Mouse (Mus musculus): Measurements from ENCODE around the gene Klhl41.
"Not testable (repeated sequence)": the region's sequence is repeated elsewhere in the genome, so short reads cannot be mapped to it uniquely, and the experiment has no call there.

Klhl41 gene

DNA sequence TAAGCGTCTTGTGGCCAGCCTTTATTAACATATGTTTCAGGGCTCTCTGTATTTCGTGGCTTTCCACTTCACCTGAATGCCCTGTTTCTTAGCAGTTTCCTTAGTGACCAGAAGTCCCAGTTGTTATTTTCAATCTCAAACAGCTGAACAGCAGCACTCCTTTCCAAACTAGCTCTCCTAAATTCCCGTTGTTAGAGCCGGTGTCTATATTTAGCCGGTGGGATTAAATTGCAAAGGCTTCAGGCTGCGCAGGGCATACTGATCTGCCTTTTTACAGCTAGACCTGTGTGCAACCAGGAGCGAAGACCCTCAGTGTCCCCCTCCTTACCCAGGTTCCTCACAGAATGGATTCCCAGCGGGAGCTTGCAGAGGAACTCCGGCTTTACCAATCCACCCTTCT is at the start of gene Klhl41:
Gene Klhl41, plus strand, starts transcription at position 268 of the 400 bp plus-strand sequence.
- DNase-seq (ENCODE audit: low spot score), result no peak

DNA sequence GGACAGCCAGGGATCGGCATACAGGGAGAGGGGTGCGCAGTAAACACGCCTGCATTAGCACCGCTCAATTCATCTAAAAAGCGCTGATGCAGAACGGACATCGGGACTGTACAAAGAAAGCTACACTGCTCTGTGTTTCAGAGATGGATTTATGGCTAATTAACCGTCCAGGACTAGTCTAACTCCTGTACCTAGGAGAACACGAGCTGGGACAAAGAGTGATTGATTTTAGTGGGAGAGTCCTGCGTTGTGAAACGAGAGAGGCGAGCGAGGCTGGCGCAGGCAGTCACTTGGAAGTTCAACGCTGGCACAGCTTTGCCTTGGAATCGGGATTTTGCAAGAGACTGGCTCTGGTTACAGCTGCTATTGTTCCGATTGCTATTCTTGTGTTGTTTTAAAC is 40.7 kb upstream of the Klhl41 start:
- peak; percentile 12 for DNase-seq (ENCODE audit: low spot score)

DNA sequence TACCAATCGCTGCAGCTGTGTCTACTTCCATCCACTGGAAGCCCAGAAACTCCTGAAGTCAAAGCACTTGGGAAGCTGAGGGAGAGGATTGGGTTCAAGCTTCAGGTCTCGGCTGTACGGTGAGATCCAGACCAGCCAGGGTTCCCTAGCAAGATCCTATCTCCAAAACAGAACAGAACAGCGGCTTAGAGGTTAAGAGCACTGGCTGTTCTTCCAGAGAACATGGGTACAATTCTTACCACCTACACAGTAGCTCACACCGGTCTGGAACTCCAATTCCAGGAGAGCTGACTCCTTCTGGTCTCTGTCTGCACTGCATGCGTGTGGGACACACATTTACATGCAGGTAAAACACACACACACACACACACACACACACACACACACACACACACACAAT is 40.0 kb upstream of the Klhl41 start:
- DNase-seq (ENCODE audit: low spot score), result no peak

DNA sequence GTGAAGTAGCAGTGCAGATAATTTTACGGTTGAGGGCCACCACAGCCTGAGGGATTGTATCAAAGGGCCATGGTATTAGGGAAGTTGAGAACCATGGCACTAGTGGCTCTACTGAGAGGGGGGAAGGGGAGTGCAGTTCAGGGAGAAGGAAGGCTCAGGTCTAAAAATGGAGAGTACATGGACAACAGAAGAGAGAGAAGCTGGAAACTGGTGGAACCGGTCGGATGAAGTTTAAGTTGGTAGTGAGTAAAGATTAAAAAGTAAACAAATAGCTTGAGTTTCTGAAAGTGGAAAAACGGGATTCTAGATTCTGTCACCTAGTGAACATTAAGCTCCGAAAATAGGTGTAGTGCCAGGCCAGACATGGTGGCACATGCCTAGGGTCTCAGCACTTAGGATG is 39.1 kb upstream of the Klhl41 start:
- peak; percentile 78 for DNase-seq (ENCODE audit: low spot score)

DNA sequence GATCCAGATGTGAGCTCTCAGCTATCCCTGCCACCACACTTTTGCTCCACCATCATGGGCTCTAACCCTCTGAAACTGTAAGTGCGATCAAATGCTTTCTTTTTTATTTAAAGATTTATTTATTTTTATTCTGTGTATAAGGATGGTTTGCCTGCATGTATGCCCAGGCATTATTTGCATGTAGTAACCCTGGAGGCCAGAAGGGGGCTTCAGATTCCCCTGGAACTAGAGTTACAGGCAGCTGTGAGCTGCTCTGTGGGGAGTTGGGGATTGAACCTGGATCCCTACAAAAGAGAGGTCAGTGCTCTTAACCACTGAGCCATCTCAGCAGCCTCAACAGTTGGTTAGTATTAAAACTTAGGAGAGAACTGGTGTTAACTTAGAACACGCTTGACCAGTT is 38.5 kb upstream of the Klhl41 start:
- DNase-seq (ENCODE audit: low spot score), result no peak

DNA sequence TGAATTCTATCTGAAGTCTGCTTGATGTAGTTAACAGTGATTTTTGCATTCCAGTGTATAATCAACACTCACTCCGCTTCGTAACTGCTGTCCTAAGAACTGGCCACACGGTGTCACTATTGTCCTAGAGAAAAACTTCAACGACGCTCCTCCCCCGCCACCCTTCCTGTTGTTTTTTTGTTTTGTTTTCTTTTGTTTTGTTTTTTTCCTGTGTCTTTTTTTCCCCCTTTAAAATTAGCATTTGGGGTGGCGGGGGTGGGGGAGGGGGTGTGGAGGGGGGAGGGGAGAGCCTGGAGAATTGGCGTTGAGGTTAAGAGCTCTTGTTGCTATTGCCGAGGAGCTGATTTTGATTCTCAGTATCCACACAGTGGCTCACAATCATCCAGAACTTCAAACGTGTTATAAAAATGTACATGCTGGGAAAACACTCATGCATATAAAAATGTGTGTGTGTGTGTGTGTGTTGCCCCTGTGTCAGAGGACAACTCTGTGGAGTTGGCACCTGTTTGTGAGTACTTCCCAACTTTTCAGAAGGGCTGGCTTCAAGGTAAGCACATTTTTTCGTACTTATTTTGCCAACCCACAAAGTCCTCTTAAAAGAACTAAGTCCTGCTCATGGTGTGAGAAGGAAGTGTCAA is 34.7 kb upstream of the Klhl41 start:
- peak; percentile 49 for DNase-seq (ENCODE audit: low spot score)

DNA sequence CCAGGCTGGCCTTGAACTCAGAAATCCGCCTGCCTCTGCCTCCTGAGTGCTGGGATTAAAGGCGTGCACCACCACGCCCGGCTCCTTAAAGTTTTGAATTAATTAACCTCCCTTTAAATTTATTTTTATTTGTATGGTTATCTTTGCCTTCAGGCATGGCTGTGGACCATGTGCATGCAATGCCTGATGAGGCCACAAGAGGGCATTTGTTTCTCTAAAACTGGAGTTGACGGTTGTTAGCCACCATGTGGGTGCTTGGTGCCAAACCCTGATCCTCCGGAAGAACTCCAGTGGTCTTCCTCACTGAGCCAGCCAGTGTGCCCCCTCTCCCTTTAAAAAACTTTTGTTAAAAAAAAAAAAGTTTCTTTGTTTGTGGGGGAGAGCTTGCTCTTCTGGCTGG is 34.1 kb upstream of the Klhl41 start:
- DNase-seq (ENCODE audit: low spot score), result peak; percentile 49

DNA sequence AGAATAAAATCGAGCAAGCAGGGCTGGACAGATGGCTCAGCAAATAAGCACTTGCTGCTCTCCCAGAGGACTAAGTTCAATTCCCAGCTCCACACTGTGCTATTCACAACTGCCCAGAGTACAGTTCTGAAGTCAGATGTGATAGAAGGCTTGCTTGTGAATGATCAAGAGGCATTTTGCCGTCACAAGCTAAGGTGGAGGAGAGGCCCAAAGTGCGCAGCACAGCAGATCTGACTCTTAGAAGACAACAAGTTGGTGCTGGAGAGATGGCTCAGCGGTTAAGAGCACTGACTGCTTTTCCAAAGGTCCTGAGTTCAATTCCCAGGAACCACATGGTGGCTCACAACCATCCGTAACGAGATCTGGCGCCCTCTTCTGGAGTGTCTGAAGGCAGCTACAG is 31.9 kb upstream of the Klhl41 start:
- not testable (repeated sequence) for DNase-seq (ENCODE audit: low spot score)

DNA sequence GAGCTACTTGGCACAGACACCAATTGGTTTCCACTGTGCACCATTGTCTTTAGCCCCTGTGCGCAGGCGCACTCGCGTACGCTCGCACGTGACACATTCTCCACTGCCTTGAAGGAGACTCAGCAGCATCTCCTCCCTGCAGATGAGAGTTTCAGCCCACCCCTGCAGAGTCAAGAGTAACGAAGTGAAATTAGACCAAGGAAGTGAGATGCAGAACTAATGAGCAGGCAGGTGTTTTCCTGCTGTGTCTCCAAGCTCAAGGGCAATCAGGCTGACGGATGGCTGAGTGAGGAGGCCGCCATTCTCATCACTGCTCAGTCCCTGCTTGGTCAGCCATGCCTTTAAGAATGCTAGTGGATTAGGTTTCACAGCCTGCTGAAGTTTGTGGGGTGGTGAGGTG is 29.8 kb upstream of the Klhl41 start:
- no peak for DNase-seq (ENCODE audit: low spot score)

DNA sequence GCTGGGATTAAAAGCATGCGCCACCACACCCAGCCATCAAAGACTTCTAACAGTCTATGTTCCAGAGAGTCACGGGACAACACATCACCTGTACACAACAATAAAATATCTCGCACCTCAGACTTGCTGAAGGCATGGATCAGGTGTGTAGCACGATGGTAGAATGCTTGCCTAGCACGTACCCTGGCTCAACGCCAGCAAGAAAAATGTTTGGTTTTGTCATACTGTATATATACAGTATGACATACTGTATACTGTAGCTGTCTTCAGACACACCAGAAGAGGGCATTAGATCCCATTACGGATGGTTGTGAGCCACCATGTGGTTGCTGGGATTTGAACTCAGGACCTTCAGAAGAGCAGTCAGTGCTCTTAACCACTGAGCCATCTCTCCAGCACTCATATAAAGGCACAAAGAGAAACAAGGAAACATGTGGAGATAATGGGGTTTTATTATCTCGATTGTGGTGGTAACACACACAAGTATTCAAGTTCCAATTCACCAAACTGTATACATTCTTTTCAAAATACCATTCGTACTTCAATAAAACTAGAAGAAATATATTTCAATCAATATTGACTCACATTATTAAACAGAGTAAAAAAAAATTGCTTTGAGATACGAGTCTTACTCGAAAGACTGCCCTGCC is 24.8 kb upstream of the Klhl41 start:
- DNase-seq (ENCODE audit: low spot score), result no peak

DNA sequence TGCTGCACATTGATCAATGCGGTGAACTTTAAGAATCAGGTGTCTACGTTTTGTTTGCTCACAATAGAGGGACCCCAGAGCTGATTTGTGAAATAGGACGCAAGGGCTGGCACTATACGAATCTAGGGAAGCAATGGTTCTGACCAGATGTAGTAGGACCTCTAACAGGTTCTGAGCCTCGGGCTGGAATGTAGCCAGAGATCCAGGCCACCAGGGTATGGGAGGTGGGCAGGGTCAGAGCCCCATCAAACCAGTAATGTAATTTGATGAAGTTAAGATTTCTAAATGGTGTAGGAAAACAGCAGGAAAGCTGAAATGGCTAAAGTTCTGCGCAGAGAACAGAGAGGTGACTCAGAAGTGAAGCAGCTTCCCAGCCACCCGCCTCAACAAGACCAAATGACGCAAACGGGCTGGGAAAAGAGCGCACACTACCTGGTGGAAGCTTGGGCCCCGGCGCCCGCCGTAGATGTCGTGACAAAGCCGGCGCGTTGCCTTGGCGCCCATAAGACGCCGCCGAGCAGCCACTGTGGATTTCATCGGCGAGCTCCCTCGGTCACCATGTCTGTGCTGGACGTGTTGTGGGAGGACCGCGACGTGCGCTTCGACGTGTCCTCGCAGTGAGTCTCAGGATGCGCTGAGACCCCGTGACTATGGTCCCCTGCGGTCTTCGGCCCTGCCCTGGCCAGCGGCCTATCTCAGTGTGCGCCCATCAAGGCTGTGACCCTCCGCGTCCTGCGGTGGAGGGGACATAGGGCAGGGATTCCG is 23.0 kb upstream of the Klhl41 start, which contains the start of gene Bbs5:
Gene Bbs5, plus strand, starts transcription at position 446 of the 765 bp plus-strand sequence.
- peak; percentile 94 for DNase-seq (ENCODE audit: low spot score)

DNA sequence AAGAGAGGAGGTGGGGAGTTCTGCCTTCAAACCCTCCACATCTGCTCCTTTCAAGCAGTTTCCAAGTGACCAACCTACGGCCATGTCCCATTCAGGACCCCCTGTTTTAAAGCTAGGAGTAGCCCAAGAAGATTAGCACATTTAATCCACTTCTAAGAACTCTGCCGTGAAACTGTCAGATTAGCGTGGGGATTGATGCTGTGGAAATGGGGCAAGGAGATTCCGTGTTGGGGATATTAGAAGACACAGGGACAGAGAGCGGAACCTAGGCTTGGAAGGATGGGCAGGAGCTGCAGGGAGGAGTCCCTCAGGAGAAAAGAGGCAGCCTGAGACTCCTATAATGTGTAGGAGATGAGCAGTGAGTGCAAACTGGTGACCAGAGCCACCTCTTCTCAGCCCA is 20.2 kb upstream of the Klhl41 start:
- DNase-seq (ENCODE audit: low spot score), result no peak

DNA sequence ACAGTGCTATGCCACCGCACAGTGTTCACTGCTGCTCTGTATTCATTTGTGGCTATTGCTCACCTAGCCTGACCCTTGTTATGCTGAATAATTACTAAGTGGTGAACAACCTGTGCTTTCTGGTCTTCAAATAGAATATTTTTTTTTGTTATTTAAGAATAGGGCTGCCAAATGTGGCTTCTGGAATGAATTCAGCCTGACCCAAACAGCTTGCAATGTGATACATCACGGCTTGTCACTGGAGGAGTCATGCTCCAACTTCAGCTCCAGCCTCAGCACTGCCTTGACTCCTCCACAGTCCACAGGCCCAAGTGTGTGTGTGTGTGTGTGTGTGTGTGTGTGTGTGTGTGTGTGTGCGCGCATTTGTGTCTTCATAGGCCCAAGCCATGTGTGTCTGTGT is 10.6 kb upstream of the Klhl41 start:
- no peak for DNase-seq (ENCODE audit: low spot score)

DNA sequence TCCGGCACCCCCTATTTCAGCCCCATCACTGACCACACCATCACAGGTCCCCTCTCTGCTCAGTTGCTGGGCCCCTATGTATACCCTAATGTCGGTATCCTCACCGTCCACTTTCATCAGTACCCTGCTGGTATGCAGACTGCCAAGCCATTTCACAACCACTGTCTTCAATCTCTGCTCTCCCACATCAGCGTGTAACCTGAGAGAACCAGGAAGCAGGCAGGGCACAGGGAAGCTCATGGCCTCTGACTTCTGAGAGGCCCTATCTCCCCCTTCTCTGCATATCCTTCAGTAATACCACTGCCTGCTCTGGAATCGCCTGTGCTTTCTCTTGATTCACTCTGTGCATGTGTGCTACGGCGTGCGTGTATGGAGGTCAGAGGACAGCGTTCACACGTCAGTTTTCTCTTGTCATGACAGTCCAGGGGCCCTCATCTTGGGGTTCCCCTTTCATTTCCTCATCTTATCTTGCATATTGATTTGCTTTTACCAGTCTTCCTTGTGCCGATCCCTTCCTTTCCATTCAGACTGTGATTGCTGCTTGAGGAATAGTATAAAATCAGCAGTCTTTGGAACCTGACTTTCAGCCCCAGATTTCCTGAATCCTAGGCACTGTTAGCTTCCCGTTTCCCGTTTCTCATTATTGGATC is 6.0 kb upstream of the Klhl41 start:
- no peak for DNase-seq (ENCODE audit: low spot score)

DNA sequence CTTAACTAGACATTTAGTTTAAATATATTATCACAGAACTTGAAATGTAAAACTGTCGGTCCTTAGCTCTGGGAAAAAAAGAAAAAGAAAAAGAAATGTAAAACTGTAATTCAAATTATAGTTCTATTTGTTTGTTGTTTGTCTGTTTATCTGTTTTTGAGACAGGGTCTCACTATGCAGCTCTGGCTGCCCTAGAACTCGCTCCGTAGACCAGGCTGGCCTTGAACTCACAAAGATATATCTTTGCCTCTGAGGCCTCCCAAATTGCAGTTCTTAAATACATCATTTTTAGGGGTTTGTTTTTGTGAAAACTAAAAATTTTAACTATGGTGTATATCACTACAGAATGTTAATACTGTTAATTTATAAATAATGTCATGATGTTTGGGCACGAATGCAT is 2.3 kb upstream of the Klhl41 start:
- DNase-seq (ENCODE audit: low spot score), result no peak

DNA sequence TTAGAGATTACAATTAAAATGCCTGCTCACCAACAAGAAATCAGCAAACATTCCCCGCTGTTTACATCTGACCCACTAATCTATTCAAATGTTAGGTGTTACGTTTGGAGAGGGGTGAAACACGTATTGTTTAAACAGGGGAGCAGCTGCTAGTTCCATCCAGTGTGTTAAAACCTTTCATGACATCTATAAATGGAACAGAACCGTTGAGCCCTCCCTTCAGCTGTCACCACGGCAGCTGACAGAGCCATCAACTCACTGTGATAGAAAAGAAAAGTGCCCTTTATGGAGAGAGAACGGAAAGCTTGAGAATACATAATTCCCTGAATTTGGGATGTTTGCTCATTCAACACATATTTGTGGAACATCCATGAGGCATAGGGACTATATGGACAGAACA is 1.5 kb upstream of the Klhl41 start:
- no peak for DNase-seq (ENCODE audit: low spot score)

DNA sequence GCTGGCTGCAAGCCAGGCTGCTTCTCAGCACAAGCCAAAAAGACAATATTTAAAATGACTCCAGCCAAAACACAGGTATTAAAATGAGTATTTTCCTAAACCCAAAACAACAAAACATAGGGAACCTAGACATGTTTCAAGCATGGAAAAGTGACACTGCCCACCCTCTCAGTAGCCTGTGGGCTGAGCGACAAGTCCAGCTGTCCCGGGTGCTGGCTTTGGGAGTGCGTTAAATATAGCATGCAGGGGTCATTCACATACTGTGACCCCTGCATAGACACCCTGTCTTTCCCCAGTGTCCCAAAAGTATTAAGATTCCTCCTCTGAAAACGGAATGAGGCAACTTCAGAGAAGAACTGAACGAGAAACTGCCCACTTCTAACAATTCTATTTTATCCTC is 3.8 kb downstream of the Klhl41 start:
- no peak for DNase-seq (ENCODE audit: low spot score)

DNA sequence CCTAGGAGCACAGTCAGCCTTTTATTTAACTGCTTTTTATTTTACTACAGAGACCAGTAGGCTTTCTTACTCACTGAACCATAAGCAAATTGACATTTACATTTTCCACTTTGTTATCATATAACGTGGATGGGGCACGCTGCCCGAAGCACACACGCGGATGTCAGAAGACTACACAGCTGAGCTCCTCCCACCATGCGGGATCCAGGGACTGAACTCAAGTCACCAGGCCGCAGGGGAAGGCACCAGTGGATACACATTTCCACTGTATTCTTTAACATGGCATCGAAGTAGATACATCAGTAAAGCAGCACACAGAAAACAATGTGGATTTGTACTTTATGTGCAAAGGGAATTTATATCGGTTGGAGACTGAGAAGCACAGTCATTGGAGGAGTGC is 5.3 kb downstream of the Klhl41 start:
- DNase-seq (ENCODE audit: low spot score), result no peak

DNA sequence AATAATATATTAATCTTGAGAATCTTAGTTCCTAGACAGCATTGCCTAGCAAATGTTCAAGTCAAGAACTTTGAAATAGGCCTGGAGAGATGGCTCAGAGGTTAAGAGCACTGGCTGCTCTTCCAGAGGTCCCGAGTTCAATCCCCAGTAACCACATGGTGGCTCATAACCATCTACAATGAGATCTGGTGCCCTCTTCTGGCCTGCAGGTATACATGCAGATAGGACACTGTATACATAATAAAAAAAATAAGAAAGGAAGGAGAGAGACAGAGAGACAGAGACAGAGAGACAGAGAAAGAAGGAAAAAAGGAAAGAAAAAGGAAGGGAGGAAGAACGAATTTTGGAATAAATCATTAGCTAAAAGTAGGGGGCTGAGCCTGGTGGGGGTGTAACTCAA is 6.8 kb downstream of the Klhl41 start:
- DNase-seq (ENCODE audit: low spot score), result no peak

DNA sequence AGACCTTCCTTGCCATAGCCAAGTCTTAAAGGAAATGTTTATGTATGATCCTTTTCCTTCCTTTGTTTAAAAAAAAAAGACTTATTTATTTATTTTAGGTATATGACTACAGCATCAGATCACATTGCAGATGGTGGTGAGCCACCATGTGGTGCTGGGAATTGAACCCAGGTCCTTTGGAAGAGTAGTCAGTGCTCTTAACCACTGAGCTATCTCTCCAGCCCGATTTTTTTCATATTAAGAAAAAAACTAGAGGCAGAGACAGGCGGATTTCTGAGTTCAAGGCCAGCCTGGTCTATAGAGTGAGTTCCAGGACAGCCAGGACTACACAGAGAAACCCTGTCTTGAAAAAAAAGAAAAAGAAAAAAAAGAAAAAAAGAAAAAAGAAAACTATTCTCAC is 7.3 kb downstream of the Klhl41 start:
- DNase-seq (ENCODE audit: low spot score), result not testable (repeated sequence)

DNA sequence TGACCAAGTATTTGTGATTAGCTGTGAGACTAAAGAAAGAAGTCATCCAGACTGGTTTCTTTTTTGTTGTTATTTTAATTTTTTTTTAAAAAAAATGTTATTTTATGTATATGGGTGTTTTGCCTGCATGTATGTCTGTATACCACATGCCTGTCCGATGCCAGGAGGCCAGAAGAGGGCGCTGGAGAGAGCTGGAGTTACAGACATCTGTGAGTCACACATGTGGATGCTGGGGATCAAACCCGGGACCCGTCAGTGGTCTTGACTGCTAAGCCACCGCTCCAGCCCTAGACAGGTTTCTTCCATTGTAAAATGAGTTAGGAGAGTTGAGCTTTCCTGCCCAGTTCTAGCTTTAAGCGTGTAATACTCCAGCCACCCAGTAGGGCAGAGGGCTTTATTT is 10.1 kb downstream of the Klhl41 start:
- peak; percentile 8 for DNase-seq (ENCODE audit: low spot score)

DNA sequence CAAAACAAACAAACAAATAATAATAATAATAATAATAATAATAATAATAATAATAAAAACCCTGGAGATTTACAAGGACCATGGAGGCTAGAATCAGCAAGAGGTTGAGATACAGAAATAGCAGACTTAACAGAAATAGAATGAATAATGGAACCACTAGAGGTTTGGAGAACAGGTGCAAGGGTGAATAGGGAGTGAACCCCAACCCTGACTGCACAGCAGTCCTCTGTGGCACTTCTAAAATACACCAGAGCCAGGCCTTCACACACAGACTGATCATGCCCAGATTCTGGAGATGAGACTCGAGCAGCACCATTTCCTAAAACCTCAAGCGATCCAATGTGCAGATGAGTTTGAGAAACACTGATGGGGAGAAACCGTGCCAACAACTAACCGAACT is 12.0 kb downstream of the Klhl41 start:
- DNase-seq (ENCODE audit: low spot score), result no peak
